Mouse (Mus musculus) embryo, embryonic 11 days (tissue): ENCODE data around the gene Pecam1.
"Not testable (repeated sequence)": the region's sequence is repeated elsewhere in the genome, so short reads cannot be mapped to it uniquely, and the experiment has no call there.

Experiments used
- DNase-seq: peaks from one replicate; pipeline ENCODE4 v3.0.0-alpha.2; 2015

Gene Pecam1

DNA sequence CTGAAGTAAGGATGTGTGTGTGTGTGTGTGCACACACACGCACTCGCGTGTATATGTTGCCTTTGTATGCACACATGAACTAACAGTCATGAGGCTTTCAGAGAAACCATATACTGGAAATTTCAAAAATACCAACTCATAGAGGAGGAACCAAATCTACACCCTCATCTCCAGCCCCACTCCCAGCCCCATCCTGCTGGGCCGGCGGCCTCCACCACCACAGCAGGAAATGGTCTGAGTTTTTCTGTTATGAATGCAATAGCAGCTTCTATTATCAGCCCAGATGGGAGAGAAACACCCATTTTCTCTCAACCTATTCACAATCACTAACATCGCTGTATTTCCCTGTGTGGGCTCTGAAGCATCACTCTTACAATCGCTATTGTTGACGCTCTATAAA is 128.4 kb downstream of the Pecam1 start:
- no peak for DNase-seq

GRCm38 (mm10) chr11:106618768-106619167 is 131.7 kb downstream of the Pecam1 start:
- DNase-seq = not testable (repeated sequence)

- DNase-seq = no peak
Measured at GRCm38 (mm10) chr11:106617821-106618580, 132.4 kb downstream of the Pecam1 start.

DNA sequence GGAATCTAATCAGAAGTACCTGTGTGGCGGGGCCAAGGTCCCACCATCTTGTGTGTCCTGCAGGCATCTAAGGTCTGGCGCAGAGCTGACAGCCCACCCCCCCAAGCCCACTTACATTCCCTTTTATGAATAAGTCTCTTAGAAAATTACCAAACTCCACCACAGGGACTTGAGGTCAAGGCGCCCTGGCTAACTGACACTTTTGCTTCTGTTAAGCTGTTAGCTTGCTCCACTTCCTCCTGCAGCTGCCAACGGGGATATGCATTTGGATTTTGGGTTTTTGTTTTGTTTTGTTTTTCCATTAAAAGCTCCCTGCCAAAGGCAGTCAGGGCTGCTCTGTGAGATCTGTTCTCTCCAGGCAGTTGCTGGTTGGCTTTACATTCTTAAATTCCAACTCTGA is 134.9 kb downstream of the Pecam1 start:
- DNase-seq = no peak

GRCm38 (mm10) chr11:106614339-106614645 is 136.1 kb downstream of the Pecam1 start:
- DNase-seq = no peak

GRCm38 (mm10) chr11:106613638-106614338 is 136.6 kb downstream of the Pecam1 start:
- no peak for DNase-seq

- DNase-seq = peak; percentile 98
Measured at GRCm38 (mm10) chr11:106612961-106613637, 137.3 kb downstream of the Pecam1 start, which contains the start of gene Tex2. Gene Tex2, minus strand, starts transcription at chr11:106613423.

DNA sequence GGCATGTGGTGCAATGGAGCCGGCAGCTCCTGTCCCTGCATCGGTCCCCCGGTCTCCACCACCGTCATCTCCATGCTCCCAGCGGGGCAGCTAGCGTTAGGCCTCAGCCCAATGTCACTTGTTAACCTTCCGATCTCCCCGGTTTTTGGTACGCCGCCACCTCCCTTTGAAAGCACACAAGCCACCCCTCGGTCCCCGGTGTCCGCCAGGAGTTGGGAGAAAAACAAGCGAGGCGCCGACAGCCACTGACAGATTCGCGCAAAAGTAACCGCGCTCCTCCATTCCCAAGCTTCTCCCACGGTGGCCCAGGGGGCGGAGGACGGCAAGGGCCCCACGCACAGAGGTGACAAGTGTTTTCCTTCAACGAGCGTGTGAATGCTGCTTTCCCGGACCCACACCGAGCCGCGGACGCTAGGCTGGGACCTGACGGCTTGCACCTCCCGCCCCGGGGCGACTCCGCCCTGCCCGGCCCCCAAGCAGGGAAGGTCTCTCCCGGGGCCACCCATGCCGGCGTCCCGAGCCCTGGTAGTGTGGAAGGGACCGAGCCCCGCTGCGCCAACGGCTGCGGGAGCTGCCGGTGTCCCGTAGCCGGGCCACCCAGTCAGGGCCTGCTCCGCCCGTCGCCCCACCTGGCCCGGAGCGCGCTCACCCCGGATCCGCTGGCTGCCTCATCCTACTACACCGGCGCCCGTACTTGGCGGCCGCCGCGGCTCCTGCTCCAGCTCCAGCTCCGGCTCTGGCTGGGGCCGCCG is 138.0 kb downstream of the Pecam1 start:
- DNase-seq = peak; percentile 49

- DNase-seq = no peak
Measured at GRCm38 (mm10) chr11:106609731-106610130, 140.7 kb downstream of the Pecam1 start.

DNA sequence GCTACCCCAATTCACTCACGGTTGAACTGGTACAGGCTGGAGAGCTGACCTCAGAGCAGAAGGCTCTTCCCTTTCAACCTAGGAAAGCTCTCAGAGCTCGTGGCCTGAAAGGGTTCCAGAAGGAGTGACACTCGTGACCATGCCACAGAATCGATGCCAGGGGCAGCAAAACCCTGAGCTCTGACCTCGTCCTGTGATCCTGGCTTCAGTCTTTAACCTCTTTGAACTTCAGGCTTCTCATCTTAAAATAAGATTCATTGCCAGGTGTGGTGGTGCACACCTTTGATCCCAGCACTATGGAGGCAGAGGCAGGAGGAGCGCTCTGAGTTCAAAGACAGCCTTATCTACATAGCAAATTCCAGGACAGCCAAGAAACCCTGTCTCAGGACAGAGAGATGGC is 143.1 kb downstream of the Pecam1 start:
- DNase-seq = no peak

- no peak for DNase-seq
Measured at GRCm38 (mm10) chr11:106606042-106606441, 144.4 kb downstream of the Pecam1 start.
